Mouse (Mus musculus) embryonic stem cell, embryonic (primary cell): ENCODE measurements around the gene Nags.

Experiments used
- CTCF ChIA-PET, 4 experiments: fragments of 300-600 bp in 2 of 4; fragments of 350-600 bp in 2 of 4; sonication (Branson Sonifier 250); formaldehyde crosslinking; loops; one replicate each; lab custom pipeline; 2022; ENCODE audit warnings: inconsistent platforms in 2 of 4; lab: Charles Lee
- POLR2A ChIA-PET, 4 experiments: fragments of 300-600 bp in 2 of 4; fragments of 350-600 bp in 2 of 4; sonication (Branson Sonifier 250); formaldehyde crosslinking; loops; one replicate each; lab custom pipeline; 2022; ENCODE audit warnings: antibody characterized with exemption in 4 of 4, inconsistent platforms in 1 of 4; lab: Charles Lee

Gene Nags

DNA sequence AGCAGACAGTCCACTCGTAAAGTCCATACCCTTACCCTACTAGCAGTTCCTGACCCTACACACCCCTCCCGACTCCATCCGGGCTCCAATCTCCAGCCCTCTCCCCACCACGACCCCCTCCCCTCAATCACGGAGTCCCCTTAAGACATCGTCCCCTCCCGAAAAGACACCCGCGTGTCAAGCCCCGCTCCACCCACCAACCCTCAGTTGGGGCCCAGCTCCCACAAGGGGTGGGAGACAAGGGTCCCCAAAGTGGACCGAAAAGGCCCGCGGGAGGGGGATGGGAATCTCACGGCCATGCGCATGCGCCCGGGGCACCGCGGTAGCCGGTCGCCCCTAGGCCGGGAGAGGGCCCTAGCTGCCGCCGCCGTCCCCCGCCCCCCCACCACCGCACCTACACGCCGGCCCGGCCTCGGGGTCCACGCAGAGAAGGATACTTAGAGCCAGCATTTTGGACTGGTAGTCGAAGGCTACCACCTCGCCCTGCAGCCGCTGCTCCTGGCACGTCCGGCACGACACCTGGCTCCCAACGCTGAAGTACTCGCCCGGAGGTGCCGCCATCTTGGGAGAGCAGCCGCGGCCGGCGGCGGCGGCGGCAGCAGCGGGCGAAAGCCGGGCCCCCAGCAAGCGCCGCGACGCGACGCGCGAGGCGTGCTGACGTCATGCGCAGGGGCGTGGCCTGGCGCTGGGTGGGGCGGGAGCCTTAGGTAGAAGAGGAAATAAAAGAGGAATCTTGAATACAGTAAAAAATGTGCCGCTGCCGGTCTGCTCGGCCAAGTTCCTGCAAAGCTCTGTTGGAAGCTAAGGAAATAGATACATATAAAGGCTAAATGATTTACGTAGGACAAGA, 39.6 kb downstream of the Nags start, which contains the start of gene Lsm12:
Gene Lsm12 (minus strand): TSS at position 651 of the 850 bp plus-strand sequence.
- POLR2A ChIA-PET = interaction anchor here in 3 of 4 experiments (0.5 to 1.4 kb wide), 16 partner anchors 9 to 1473 kb away, joined by 3 to 6 read pairs (median 3); partner anchors contain the start of genes Hdac5 (in 2 of the 3), Cfap97d1 (in 1 of the 3) and Kat2a (in 1 of the 3)

GRCm38 (mm10) chr11:102185677-102186076, 40.4 kb downstream of the Nags start:
- CTCF ChIA-PET = interaction anchor here in 2 of 4 experiments (0.9 to 1.2 kb wide), 2 partner anchors 42 to 47 kb away, joined by 3 read pairs; no protein-coding TSS in a partner anchor
- POLR2A ChIA-PET = interaction anchor here in 3 of 4 experiments (0.6 to 1.4 kb wide), 7 partner anchors 10 to 202 kb away, joined by 3 to 4 read pairs (median 3); partner anchors contain the start of genes Hdac5 (in 2 of the 3) and Cfap97d1 (in 1 of the 3)

More for the DNA sequence above, 39.6 kb downstream of the Nags start, which contains the start of gene Lsm12:
- CTCF ChIA-PET = interaction anchor here in 3 of 4 experiments (0.5 to 1.2 kb wide), 3 partner anchors 37 to 46 kb away, joined by 3 read pairs; no protein-coding TSS in a partner anchor

DNA sequence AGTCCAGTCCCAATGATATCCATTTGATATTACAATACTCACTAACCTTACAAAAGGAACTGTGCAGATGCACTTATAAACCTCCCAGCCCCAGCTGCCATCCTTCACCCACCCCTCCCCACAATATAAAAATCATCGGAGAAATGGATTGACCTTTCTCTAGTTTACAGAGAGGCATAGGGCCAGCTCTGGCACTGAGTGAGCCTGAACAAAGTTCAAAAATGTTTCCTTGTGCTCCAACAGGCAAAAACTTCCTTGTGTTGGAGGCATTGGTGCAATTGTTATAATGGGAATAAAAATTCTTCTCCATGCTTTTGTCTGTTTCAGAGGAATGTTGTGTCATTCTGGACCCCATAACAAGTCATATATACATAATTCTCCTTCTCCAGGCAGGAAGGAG, 40.9 kb downstream of the Nags start:
- ChIA-PET CTCF (interaction anchor here in 1 of 4 experiments (1.2 kb wide), 1 partner anchor 48 kb away, joined by 3 read pairs; no protein-coding TSS in a partner anchor), POLR2A (no interaction called here)

- ChIA-PET POLR2A (interaction anchor here (0.6 to 1.9 kb wide), 41 partner anchors 8 to 828 kb away, joined by 3 to 6 read pairs (median 3); partner anchors contain the start of genes BC030867 (in 2 of the 4), Hdac5 (in 2 of the 4), Cfap97d1 (in 1 of the 4) and Tmem101 (in 1 of the 4)), CTCF (interaction anchor here in 3 of 4 experiments (0.6 to 1.9 kb wide), 5 partner anchors 59 to 481 kb away, joined by 3 to 10 read pairs (median 4); partner anchors contain the start of gene BC030867 (in 2 of the 3))
Measured at GRCm38 (mm10) chr11:102188980-102189379, 43.7 kb downstream of the Nags start.

DNA sequence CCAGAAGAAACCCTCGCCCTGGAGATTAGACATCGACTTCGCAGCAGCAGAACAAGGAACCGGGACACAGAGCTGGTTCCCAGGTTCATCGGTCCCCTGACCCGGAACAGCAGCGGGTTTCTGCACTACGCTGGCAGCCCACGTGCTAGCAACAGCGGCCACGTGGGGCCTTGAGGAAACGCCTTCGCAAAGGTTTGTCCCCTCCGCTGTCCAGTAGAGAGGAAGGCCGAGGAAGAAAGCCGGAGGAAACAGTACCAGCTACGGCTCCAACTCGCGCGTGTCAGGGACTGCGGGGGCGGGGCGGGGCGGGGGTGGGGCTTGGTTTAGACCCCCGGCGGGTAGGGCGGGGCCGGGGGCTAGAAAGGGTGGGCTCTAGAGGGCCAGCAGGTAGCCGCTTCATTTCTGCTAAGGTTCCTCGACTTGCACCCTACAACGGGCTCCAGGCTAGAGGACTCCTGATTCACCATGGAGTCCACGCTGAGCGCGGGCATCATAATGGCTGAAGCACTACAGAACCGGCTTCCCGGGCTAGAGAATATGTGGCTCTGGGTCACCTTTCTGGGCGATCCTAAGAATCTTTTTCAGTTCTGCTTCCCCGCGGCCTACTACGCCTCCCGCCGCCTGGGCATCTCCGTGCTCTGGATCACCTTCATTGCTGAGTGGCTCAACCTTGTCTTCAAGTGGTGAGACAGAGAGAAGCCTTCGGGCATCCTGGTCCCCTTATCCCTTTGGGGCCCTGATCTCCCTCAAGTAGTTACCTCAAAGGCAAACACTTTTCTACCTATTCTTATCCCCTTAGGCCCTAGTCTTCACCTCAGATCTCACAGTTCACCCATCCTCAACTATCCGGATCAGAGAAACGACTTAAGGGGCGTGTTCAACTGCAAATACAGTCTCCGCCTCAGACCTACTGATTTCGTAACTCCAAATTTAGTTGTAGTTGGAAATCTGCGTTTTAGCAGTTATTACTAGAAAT, 44.4 kb downstream of the Nags start, which contains the start of gene G6pc3:
Gene G6pc3 (plus strand): TSS at position 160 of the 976 bp plus-strand sequence.
- ChIA-PET POLR2A (interaction anchor here (0.6 to 1.9 kb wide), 40 partner anchors 9 to 827 kb away, joined by 3 to 6 read pairs (median 3); partner anchors contain the start of genes BC030867 (in 2 of the 4), Hdac5 (in 2 of the 4), Cfap97d1 (in 1 of the 4) and Tmem101 (in 1 of the 4)), CTCF (interaction anchor here in 3 of 4 experiments (0.6 to 1.9 kb wide), 7 partner anchors 59 to 481 kb away, joined by 3 to 10 read pairs (median 3); partner anchors contain the start of gene BC030867 (in 2 of the 3))

- CTCF ChIA-PET = interaction anchor here in 1 of 4 experiments (0.6 to 1.0 kb wide), 2 partner anchors 42 to 277 kb away, joined by 3 to 4 read pairs; no protein-coding TSS in a partner anchor
Measured at GRCm38 (mm10) chr11:102190848-102191247, 45.5 kb downstream of the Nags start.

DNA sequence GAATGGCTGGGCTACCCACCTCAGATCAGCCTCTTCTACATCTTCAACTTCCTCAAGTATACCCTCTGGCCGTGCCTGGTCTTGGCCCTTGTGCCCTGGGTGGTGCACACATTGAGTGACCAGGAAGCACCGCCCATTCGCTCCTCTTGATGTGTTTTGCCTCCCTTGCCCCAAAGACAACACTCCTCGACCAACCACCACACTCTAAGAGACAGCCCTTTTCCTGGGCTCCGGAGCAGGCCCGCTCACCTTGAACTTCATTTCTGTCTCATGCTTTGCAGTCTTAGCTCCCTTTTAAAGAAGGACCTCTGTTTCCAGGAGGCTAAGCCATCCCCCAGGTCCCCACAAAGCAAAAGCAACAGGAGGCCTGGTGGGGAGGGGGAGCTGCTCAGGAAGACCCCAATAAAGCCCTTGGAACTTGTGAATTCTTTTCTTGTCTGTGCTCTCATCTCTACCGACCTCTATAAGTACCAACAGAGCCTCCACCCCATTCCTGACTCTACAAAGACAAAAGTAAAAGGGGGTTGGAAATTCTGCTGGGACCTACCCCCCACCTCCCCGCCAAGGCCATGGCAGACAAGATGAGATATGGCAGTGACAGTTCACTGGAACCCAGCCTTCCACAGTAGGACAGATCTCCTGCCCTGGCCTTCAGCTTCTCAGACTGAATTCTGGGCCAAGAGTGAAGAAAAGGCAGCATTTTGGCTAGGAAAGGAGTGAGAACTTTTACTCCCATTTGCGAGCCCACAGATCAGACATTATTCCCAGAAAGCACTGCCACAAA, 48.5 kb downstream of the Nags start:
- ChIA-PET POLR2A (interaction anchor here in 1 of 4 experiments (1.2 to 1.6 kb wide), 3 partner anchors 13 to 36 kb away, joined by 3 to 4 read pairs (median 4); partner anchors contain the start of gene Hdac5), CTCF (interaction anchor here in 1 of 4 experiments (0.5 kb wide), 1 partner anchor 860 kb away, joined by 7 read pairs; no protein-coding TSS in a partner anchor)

More at GRCm38 (mm10) chr11:102190848-102191247, 45.5 kb downstream of the Nags start:
- POLR2A ChIA-PET = interaction anchor here in 2 of 4 experiments (0.8 to 1.9 kb wide), 4 partner anchors 37 to 75 kb away, joined by 3 to 5 read pairs (median 3); no protein-coding TSS in a partner anchor

DNA sequence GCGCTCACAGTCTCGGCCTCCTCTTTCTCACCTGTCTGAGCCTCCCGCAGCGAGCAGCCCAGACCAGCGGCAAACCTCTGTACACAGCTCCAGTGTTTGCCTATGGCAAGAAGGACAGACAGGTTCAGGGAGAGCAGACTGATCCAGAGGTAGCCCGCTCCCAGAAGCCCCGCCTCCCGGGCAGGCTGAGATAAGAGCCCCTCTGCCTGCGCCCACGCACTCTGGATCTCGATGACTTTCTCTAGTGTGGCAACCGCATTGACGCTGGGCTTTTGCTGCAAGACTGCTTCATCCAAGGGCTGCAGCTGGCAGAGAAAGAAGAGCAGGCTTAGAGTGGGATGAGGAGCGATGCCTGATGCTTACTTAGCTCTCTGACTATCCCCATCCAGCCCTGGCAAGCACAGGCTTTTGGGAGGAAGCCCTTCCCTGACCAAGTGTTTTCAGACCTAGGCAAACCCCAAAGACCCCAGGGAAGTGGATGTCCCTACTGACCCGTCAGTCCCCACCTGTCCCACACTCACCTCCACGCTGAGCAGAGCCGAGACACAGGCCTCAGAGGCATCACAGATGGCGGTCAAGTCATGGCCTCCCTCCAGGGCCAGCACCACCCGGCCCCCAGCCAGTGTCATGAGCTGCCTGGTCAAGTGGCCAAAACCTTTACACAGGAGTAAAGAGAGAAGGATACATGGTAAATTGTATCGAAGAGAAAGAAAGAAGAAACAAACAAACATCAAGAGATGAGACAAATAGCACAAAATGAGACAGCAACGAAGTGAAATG, 50.9 kb downstream of the Nags start:
- CTCF ChIA-PET = interaction anchor here in 3 of 4 experiments (0.5 to 1.2 kb wide), 4 partner anchors 27 to 109 kb away, joined by 3 to 7 read pairs (median 4); no protein-coding TSS in a partner anchor
- POLR2A ChIA-PET = interaction anchor here in 2 of 4 experiments (0.8 to 1.4 kb wide), 4 partner anchors 10 to 134 kb away, joined by 3 to 6 read pairs (median 4); no protein-coding TSS in a partner anchor

DNA sequence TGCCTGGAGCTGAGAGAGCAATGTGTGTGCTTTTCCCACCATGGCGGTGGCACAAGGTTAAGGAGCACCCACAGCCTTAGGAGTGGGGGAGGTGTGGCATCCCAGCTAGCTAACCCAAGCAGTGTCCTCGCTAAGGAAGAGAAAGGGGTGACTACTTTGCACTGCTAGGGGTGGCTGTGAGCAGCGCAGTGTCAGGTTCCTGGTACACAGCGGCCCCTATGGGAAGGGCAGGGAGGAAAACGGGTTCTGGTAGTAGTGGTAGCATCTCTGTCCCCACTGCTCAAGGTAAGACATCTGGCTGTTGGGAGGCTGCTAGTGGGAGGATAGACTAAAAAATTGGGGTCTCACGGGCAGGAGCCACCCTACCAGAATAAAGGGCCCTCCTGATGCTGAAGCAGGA, 52.9 kb downstream of the Nags start:
- POLR2A ChIA-PET = no interaction called here
- CTCF ChIA-PET = no interaction called here
